Mouse (Mus musculus) heart, adult 18-20 months (tissue): ENCODE data around the gene Cracr2b. TPM values are rescaled to one million over a fixed set of nuclear protein-coding genes. Genes with fewer than 3 reads are reported as not detected.

Source experiments
- DNase-seq, 2 experiments: peaks; one replicate each; pipeline ENCODE4 v3.0.0; 2021 to 2022; ENCODE audit warnings: mixed read lengths in 1 of 2
- total RNA-seq, 2 experiments: library from RNA; stranded (reverse); gene quantifications; 2 replicates each; pipeline ENCODE4 v1.2.3; 2021

Cracr2b gene
- total RNA-seq, 2 experiments from 2014 or later, result 22.5 to 23.3 TPM

DNA sequence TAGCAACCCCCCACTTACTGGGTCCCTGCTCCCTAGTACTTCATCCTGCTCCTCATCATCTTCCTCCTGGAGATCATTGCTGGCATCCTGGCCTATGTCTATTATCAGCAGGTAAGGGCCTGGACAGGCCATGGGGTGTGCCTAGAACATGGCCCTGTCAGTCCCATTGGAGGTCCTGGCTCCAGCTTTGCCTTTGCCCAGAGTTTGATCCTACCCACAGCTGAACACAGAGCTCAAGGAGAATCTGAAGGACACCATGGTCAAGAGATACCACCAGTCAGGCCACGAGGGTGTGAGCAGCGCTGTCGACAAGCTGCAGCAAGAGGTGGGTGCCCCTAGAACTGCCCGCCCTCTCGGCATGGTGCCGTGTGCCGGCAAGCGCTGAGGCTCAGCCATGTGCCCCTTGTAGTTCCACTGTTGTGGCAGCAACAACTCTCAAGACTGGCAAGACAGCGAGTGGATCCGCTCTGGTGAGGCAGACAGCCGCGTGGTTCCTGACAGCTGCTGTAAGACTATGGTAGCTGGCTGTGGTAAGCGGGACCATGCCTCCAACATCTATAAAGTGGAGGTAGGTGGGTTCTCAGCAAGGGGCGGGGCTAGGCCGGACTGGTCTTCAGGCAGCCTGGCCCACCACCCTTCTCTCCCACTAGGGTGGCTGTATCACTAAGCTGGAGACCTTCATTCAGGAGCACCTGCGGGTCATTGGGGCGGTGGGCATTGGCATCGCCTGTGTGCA is 9.2 kb downstream of the Cracr2b start:
- DNase-seq, result peak; percentile 54 to 55

DNA sequence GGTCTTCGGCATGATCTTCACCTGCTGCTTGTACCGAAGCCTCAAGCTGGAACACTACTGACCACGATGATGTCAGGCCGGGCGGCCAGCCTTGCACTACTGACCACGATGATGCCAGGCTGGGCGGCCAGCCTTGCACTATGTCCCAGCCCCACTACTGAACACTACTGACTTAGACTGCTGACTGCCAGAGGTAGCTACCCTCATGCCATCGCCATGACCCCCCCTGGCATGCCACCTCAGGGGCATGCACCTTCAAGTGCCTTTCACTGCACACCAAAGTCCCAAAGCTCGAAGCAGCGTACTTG is 9.7 kb downstream of the Cracr2b start:
- no peak for DNase-seq

DNA sequence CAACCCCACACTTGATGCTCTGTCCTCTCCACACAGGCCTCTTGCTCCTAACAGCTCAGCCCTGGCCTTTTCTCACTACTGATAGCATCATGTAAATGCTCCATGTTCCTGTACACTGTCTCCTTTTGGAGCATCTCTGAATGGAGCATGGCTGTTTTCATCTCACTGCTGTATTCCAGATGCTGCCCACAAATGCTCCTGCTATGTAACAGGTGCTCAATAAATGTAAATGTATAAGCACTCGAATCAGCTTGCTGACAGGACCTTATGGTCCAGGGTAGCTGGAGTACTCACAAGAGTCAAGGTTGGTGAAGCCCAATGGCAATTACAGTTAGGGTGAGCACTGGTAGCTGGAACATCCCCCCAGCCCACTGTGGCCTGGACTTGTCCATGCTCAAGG is 10.3 kb downstream of the Cracr2b start:
- no peak for DNase-seq

DNA sequence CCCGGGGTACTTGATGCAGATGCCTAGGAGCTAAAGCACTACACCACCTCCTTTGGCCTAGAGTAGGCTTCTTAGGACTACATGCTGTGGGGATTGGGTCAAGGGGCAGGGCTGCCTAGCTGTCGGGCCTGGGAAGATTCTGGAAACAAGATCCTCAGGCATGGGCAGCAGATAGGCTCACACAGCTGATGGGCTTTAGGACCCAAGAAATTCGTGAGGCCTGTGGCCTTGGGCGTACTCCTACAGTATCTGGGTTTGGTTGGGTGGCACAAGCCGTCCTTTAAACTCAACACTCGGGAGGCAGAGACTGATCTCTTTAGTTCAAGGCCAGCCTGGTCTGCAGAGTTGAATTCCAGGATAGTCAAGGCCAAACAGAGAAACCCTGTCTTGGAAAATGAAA is 11.3 kb downstream of the Cracr2b start:
- no peak for DNase-seq

DNA sequence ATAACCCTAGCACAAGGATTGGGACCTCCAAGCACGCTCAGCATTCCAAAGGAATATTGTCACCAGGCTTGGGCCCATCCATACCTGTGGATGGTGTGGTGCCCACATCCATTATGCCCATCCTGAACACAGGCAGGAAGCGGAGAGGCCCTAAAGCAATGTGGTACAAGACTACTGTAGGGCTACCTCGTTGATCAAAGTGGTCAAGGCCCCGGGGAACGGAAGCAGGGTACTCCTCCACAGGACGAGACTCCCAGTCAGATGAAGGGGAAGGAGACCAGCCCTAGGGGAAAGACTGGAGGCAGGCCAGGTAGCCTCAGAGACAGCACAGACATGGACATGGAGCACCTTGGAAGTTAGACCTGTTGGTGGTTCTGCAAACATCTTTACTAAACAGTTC is 11.9 kb downstream of the Cracr2b start:
- DNase-seq, result no peak

DNA sequence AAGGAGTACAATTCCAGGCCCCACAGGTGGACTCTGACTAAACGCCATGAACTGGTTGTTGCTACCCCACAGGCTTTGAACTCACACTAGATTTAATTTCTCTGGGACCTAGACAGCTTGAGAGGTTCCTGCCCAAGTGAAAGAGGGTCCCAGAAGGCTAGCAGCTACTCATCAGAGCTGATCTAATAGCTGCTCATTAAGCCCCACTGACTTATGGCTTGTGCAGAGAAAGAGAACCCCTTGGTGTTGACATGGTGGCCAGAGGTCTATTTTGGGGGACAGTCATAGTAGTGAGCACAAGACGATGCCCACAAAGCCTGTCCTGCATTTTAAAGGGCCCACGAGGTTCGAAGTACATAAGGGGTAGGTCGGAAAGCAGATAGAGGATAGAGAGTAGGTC is 13.3 kb downstream of the Cracr2b start:
- DNase-seq, result no peak

DNA sequence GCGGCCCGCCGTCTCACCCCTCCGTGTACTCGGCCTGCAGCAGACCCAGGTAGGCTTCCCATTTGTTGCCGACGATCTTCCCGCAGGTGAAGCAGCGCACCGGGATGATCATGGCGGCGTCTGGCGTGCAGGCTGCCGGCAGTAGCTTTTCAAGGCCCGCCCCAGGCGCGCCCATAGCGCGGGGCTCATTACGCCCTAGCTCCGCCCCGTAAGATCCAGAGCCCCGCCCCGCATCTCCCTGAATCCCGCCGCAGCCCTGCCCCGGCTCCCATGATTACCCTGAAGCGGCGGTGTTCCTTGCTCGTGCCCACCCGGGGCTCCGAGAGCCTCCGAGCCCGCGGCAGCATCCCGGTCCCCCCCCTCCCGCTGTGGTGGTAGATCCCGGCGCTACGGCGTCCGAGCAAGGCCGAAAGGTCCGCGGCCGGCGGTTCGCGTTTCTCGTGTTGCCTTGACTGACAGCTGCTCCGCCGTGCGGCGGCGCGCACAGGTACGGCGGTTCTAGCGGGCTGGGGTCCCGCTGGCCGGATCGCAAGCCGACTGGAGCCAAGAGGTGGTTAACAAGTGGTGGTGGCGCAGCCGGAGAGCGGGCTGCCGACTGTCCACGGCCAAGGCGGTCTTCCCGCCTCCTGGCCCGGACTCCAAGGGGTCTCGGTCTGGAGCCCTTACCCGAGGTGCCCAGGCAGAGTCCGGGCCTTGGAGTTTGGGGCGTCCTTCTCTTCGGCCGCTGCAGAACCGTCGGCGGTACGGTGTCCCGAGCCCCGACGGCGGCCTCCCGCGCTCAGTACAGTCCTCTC is 14.3 kb downstream of the Cracr2b start, which contains the start of the genes Polr2l and Tspan4:
Gene Polr2l (minus strand): TSS at position 122 of the 794 bp plus-strand sequence.
Gene Tspan4 (plus strand): TSS at position 230 of the 794 bp plus-strand sequence.
- peak; percentile 88 to 91 for DNase-seq

DNA sequence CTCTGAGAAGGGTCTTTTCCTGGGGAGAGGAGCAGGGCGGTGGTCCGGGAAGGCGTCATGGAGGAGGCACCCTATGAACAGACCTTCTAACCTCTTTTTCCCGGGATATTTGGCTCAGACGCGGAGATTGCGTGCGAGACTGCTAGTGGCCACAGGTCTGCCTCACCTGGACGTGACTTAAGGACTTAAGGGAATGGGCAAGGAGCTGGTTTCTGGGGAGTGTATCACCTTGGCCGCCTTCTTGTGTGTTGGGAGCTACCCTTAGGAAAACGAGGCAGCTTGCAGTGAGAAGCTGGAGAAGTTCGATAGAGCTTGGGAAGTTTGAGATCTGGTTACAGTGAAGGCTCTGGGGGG is 14.9 kb downstream of the Cracr2b start:
- no peak for DNase-seq

DNA sequence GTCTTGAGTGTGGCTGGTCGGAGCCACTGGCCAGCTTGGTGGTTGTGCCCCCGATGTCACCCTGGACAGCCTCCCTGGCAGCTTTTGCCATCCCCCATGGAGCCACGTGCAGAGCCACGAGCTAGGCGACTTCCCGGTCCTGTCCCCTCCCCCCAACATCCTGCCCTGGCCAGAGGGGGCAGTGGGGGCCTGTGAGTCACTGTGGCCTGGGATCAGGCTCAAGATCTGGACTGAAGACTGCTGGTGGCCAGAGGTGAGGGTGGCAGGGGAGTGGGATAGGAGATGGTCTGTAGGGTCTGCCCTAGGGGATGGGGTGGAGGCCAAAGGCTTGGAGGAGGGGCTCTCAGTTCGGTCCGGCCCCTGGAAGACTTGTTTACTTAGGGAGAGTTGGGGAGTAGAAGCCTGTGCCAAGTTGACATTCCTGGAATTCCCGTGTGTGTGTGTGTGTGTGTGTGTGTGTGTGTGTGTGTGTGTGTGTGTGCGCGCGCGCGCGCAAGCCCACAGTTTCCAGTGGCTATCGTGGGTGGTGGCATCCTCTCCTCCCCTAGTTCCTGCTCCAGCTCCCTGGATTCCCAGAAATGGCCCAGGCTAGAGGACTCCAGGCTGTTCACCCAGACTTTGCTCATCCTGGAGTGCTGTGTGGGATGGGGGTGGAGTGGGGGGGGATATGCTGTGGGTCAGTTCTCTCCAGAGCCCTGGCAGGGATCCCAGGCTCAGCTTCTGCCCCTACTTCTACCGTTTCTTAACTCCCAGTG is 15.5 kb downstream of the Cracr2b start:
- peak; percentile 92 for DNase-seq

DNA sequence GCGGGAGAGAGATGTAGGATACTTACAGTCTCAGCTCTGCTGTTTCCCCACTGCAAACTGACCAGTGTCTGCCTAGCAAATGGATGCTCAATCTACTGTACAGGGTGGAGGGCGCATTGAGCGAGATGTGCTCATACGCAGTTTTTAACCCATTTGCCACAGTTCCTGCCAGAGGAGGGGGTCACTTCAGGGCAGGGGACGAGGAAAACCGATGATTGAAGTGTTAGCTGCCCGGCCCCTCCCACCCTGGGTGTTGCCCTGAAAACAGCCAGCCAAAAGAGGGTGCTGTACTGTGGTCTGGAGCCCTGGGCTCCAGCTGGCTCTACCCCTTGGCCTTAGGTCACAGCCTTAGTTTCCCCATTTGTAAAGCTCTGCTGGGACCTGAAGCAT is 16.1 kb downstream of the Cracr2b start:
- peak; percentile 51 to 71 for DNase-seq

DNA sequence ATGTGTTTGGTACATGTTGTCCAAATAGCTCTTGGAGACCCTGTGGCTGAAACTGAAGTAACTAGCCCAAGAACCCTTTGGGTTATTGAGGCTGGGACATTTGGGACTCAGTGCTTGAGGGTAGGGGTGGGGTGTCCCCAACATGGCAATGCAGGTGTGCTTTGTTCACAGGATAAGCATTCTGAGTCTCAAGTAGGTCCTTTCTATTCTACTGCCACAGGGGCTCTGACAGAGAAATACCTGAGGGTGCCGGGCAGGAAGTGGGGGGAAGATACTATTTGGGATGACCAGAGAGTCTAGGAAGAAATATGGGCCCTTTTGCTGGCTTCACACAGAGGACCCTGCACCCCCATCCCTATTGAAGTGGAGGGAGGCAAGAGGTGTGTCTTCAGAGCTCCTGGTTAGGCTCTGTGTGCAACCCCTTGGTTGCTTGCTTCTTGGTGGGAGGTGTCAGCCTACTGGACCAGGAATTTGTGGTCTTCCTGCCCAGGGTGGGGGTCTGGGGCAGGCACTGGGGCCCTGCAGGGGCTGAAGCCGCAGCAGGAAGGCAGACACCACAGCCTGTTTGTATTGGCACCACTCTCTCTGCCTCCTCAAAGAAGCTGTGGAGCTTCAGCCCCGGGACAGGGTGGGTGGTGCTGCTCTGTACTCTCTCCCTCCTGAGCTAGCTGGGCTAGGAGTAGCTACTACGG is 16.8 kb downstream of the Cracr2b start:
- DNase-seq, result peak; percentile 44 to 63

DNA sequence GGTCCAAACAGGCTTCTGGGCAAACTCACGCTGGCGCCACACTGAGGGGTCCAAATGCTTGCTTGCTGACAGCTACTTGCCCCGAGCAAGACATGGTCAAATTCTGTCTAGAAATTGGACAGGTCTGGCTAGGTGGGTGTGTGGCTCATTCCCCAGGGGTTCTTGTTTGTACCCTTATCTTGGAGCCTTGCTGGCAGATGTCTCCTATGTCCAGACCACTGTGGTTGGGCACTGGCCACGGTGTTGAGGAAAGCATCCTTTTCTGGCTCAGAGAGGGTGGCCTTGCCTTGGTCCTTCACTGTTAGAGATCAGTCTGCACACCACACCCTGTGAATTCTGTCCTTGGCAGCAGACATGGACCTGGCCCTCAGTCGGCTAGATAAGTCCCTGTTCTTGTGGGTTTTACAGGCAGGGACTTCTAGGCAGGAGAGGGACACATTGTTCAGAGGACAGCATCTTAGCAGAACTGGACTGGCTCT is 17.4 kb downstream of the Cracr2b start:
- DNase-seq, result peak; percentile 50 to 54

DNA sequence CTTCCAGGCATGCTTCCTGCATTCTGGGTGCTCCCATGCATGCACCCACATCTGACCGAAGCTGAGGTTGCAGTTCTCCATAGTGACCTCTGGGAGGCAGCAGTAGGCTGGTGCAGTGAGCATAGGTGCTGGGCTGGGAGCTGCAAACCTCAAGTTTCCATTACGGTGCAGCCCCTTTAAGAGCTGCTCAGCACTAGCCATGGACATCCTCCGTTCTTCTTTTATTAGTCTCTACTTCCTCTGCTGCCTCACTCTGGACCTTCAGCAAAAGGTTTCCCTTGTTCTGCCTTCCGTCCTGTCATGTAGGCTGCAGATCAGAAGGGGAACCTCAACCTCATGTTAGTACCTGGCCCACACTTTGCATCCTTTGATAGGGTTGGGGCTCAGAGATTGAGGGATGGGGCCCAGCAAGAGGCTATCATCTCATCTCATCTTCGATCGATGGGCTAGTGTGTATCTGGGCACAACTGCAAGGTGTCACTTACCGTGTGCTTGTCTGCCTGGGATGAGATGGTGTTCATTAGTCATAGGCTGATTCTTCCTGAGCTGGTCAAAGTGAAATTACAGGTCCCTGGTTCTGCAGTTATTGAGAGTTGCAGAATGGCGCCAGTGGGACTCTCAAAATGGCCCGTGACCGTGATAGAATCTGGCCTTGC is 20.1 kb downstream of the Cracr2b start:
- peak; percentile 82 to 84 for DNase-seq

DNA sequence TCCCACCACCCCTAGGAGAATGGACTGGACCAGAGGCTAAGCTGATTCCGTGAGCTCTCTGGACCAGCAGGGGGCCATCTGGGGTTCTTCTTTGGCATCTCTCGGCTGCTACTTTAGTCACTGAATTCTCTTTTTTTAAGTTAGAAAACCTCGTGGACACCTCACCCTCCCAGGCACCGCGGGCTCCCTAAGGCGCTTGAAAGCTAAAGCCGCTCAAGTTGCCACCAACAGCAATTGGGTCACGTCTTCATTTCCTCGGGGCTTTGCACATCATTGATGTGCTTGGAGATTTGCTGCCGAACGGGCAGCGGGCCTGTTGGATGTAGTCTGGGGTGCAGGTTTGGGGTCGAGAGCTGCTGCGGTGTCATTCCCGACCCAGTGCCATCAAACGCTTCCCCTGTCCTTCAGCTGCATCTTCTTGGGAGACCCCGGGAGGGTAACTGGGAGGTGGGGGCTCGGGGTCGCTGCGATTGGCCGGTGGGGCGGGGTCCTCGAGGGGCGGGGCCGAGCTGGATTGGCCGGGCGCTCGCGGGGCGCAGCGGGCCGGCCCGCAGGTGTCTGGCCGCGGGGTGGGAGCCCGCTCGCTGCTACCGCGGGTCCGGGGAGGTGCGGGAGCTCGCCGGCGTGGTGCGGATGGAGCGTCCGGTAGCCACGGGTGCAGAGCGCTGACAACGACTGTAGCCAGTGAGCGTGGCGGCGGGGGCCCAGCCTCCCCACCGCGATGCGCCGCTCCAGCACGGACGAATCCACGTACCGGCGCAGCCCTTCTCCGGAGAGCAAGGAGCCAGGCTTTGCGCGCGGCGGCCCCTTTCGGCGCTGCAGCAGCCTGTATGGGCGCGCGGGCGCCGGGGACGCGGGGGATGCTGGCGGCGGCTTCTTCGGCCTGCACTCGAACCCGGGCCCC is 20.9 kb downstream of the Cracr2b start:
- DNase-seq, result peak; percentile 62 to 77

DNA sequence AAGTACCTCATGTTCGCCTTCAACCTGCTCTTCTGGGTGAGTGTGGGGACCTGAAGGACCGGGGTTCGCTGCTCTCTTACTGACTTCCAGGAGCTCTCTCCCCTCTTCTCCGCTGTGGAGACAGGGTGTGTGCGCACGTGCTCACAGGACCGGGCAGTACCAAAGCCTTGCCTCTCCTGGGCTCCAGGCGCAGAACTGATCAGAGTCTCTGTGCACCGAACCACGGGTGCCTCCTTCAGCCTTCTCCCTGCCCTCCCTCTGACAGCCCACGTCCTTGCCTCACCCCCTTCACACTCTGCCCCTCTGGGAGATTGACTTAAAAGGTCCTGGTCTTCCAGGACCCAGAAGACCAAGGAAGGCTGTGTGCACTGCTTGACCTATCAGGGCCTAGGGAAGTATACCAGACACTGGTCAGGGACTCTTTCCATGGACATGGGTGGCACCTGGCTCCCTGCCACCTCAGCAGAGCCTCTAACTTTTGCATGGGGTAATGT is 21.7 kb downstream of the Cracr2b start:
- no peak for DNase-seq

DNA sequence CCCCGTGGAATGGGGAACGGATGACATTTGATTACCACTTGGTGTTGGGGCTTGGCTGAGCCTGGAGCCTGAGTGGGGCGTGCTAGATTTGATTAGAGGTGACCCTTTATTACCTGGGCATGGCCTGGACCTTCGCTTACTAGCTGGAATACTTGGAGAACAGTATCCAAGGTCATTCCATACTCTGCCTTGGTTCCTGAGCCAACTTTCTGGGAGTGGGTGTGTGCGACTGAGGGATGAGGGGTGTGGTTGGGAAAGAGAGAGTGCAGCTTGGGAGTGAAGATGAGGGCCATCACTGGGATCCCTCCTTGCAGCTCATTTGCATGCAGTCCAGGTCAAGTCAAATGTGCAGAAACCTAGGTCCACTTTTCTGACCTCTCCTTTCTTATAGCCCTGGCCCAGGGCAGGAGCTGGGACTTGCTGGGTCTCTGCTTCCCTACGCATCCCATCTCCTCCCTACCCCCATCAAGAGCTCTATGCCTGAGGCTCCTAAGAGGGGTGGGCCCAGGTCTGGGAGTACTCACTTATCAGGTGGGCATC is 22.3 kb downstream of the Cracr2b start:
- no peak for DNase-seq

DNA sequence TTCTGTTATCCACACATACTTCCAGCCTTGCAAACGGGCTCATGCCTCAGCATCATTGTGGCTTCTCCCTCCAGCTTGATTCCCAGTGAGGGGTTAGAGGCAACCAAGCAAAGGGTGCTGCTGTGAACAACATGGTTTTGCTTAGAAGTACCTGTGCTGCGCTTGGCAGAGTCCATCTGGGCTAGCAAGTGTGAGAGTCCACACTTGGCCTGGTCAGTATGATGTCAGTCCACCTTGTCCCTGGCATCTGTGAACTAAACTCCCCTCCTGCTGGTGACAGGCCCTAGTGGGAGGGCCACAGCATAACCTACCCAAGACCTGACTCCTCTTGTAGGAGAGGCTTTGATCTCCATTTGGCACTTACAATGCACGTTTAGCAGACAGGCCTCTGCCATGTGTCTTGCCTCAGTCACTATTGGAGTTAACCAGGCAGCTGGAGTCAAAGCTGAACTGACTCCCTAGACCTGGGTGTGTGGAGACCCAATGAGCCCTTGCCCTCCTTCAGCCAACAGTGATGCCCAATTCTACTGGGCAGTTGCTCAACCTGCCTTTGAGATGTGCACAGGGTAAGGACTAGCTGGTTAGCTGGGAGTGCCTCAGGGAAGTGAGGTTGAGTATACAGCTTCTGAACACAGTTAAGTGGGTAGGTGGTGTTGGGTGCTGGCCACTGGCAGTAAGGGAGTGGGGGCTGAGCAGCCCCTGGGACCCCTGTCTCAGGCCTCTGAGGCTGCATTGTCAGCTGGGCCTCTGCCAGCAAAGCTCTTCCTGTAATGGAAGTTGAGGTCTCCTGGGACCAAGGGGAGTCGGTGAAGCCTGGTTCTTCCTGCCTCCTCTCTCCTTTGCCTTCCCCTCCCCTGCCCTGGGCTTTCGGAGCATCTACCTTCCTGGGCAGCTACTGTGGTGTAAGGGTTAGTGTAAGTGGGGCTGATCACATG is 23.6 kb downstream of the Cracr2b start:
- no peak for DNase-seq

DNA sequence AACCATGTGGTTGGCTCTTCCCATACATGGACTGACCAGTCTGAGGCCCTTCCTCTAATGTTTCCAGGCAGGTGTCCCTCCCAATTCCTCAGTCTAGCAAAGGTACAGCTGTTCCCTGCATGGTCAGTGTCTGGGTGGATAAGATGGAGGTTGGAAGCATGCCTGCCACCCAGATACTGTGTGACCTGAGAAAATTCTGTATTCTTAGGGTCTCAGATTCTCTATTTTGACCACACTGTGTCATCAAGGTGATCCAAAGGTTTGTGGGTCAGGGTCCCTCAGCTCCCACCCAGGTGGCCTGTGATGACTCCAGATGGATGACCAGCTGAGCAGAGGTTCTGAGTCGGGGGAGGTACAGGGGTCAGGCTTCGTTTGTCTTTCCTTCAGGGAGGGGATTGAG is 24.3 kb downstream of the Cracr2b start:
- DNase-seq, result no peak

DNA sequence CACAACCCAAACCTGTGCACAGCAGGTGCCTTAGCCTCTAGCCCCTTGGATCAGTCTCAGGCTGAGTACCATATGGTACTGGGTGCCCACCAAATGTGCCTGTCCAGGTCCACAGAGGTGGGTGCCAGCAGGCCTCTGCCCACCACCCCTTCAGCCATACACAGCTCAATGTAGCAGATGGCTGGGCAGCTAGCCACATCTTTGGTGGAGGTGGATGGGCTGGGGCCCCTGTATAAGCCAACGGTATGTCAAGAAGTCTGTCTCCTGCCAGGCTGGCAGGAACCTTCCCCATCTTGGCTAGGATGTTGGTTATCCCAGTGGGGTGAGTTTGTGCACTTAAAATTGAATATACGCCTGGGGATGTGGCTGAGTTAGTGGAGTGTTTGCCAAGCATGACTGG is 24.7 kb downstream of the Cracr2b start:
- no peak for DNase-seq
